Mouse (Mus musculus): ENCODE results near the gene Mul1.

GRCm38 (mm10) chr4:138455956-138456341 is 21.5 kb downstream of the Mul1 start:
- no peak for TF ChIP-seq CTCF (IDR thresholded peaks at IDR 0.05; ENCODE audit: control insufficient read depth, insufficient read depth, insufficient read length)
- no peak for TF ChIP-seq USF1 (IDR thresholded peaks at IDR 0.05; ENCODE audit: low read depth)
- no peak for TF ChIP-seq FOSL1 (IDR thresholded peaks at IDR 0.05; ENCODE audit: insufficient read depth, low read length, poor library complexity, severe bottlenecking)
- no peak for TF ChIP-seq MYOG (IDR thresholded peaks at IDR 0.05; ENCODE audit: control insufficient read depth, extremely low read depth, insufficient read length)
- no peak for TF ChIP-seq MAX (IDR thresholded peaks at IDR 0.05)
